Mouse (Mus musculus) thymus, postnatal 36 days (tissue): ENCODE data around the gene Dguok.

ENCODE experiments used
- DNase-seq, 2 experiments: peaks; one replicate each; pipeline ENCODE4 v3.0.0; 2022; ENCODE audit warnings: mixed read lengths in 2 of 2

The Dguok gene

DNA sequence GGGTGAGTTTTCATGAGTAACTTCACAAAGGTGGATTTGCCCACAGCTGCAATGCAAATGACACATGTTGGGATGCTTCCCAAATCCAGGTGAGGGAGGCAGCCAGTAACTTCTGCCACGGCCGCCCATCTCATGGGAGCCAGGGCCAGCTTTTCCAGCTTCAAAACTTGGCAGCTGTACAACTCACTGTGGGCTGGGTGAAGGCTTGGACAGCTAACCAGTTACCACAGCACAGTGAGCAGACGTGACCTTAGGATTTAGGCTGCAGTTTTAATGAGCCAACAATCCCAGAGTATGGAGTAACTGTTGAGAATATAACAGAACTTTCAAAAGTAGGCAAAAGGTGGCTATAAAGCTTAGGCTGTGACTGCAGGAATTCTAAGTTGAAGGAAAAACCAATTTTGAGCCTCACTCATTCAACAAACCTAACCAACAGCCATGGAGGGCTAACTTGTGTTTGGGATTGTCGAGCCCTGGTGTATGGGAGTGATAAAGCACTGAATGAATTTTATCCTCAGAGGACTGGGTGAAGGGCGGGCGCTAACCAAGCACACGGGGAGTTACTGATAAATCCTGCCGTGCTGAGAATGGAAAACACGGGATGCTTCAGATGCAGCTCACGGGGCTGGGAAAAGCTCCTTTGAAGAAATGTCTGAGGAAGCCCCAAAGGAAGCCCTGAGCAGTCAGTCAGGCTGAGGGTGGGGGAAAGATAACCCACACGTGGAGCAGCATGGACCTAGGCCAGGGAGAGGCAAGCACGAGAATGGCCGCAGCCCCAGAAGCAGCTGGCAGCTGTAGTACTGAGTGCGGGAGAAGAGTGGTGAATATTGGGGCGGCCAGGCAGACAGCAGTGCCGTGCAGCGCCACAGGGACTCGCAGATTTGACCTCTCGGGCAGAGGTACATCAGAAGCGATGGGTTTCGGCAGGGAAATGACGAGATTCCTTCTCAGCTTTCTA, 9.7 kb downstream of the Dguok start:
- no peak for DNase-seq

DNA sequence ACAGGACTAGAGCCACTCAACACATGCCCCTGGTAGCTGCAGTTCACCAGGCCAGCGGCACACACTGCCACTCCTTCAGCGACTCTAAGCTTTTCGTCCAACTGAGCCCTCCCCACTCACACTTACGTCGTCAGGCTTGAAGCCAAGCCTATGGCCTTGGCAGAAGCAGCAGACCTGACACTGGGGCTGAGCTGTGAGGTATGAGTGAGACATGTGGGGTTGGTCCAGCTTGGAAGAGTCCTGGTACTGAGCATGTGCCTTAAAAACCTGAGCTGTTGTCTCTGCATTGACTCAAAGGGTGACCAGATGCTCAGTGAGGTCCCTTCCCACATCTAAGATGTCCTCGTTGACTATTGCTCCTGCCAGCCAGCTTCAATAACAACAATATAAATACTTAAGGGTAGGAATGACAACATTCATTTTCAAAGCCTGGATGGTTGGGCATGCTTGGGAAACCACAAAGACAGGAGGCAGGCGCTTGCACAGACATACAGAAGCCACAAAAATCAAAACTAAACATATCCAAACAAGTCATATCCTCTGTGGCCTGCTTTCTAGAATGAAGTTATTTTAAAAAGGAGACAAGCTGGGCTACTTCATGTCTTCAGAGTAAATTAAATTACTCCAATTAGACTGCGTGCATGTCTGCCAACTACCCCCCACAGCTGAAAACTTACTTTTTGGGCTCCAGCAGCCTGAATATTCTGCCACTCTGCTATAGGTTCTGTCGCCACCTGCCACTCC, 10.6 kb downstream of the Dguok start:
- no peak for DNase-seq

- no peak for DNase-seq
Observed at GRCm38 (mm10) chr6:83490622-83491021, 16.1 kb downstream of the Dguok start.

DNA sequence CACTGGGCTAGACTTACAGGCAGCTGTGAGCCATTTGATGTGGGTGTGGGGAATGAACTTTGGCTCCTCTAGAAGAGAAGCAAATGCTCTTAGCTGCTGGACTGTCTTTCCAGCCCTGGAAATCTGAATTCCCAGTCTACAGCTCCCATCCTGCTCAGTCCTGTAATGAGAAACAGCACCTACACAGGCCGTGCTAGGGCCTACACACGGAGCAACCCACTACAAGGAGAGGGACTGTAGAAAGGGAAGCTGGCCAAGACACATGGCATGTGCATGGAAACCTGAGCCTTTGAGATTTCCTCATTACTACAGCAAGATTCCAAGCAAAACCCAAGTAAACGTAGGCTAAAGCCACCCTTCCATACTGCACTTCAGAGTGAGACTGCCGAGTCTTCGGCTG, 18.6 kb downstream of the Dguok start:
- DNase-seq = no peak

GRCm38 (mm10) chr6:83487298-83487697, 19.5 kb downstream of the Dguok start:
- no peak for DNase-seq

DNA sequence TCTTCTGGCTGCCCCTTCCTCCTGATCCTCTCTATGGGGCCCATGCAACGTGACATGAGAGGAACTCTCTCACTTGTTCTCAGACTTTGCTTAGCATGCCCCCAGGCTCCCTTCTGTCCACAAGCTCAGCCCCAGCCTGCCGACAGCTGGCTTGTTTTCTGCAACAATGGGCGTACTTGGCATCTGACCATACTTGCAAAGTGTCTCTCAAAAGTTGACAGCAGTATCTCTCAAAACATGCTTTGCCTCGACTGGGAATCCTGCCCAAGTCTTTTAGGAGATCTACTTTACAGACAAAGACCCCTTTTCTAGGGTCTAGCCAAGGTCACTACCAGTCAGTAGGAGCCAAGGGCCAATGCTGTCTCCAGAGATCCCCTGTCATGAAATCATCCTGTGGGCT, 20.9 kb downstream of the Dguok start:
- no peak for DNase-seq

- no peak for DNase-seq
Observed at GRCm38 (mm10) chr6:83483776-83484175, 23.0 kb downstream of the Dguok start.

GRCm38 (mm10) chr6:83482418-83483085, 24.2 kb downstream of the Dguok start:
- no peak for DNase-seq

- no peak for DNase-seq
Observed at GRCm38 (mm10) chr6:83480019-83480655, 26.6 kb downstream of the Dguok start.

DNA sequence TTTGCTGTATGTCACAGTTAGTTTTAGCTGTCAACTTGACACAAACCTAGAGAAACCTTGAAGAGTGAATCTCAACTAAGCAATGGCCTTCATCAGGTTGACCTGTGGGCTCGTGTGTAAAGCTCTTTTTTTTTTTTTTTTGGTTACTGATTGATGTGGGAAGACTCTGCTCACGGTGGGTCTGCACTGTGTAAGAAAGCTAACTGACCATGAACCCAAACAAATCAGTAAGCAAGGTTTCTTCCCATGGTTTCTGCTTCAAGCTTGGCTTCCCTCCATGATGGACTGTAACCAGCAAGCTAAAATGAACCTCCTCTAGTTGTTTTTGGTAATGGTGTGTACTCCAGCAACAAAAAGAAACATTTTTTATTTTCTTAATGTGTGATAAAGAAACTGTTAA, 27.6 kb downstream of the Dguok start:
- DNase-seq = no peak

DNA sequence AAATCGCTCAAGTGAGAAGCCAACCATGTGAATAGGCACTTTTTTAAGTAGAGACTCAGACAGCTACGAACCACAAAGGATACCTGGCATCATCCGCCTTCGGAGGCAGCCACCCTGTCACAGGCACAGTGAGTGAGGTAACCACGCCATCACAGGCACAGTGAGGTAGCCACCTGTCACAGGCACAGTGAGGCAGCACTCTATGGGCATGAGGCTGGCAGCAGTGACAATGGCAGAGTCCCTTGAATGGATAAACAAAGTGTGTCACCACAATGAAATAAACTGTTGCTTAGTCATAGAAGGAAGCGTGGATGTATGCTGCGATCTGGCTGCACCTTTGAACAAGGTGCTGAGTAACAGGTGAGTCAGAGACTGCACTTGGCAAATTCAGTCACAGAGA, 28.1 kb downstream of the Dguok start:
- DNase-seq = no peak

GRCm38 (mm10) chr6:83478217-83478616, 28.6 kb downstream of the Dguok start:
- DNase-seq = no peak

- DNase-seq = no peak
Observed at GRCm38 (mm10) chr6:83475431-83475830, 31.3 kb downstream of the Dguok start.

- DNase-seq = no peak
Observed at GRCm38 (mm10) chr6:83473240-83473639, 33.5 kb downstream of the Dguok start.

DNA sequence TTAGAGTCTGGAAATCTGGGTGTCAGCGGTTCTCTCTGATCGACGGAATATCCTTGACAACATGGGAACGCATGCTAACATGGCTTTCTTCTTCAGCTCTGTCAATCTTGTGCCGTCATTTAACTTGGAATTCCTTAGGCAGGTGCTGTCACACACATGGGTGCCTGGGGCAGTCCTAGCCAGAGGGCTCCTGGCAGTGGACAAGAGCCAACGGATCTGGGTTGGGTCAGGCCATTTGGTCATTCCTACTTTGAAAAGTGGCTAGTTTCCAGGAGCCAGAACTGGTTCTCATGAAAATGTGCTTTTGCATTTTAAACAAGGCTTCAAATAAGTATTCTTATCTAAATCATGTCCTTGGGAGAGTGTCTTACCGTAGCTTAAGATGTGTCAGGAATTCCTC, 35.0 kb downstream of the Dguok start:
- DNase-seq = no peak

GRCm38 (mm10) chr6:83464011-83464410, 42.8 kb downstream of the Dguok start:
- DNase-seq = no peak

- no peak for DNase-seq
Observed at GRCm38 (mm10) chr6:83459034-83459644, 47.6 kb downstream of the Dguok start, which contains the start of gene Tet3. Tet3 (minus strand) TSS chr6:83459084.

GRCm38 (mm10) chr6:83456984-83457810, 49.6 kb downstream of the Dguok start:
- DNase-seq = no peak

DNA sequence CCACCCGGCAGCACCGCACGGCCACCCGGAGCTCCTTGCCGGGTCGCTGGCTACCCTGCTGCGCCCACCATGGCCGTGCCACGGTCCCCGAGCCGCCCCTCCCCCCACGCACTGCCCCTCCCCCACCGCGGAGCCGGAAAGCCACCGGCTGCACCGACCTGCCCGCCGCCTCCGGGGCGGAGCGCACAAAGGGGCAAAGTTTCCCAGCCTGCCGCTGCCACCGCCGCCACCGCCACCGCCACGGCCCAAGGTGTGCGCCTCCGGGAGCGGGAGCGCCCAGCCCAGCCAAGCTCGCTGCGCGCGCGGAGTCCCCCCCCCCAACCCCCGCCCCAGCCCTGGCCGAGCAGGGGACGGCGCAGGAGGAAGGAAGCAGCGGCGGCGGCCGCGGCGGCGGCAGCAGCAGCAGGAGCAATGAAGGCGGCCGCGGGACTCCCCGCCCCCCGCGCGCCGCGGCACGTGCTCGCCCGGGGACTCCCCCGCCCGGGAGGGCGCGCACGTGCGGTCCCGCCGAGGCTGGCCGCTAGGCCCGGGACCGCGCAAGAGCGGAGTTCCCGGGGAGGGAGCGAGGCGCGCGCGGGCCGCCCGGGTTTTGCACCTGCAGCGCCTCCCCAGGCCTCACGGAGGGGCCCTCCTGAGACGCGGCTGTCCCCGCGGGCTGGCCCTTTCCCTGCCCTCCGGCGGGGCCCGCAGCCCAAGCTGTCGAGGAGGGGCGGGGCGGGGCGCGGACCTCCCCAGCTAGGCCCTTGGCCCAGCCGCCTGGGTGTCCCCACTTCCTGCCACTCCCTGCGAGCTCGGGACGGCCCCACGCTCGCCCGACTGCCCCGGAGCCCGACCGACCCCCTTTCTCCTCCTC, 50.4 kb downstream of the Dguok start:
- DNase-seq = peak; percentile 80 to 88
